Comparison of ENCODE assay signal across 17 mouse cellular contexts in the genomic region with DNA sequence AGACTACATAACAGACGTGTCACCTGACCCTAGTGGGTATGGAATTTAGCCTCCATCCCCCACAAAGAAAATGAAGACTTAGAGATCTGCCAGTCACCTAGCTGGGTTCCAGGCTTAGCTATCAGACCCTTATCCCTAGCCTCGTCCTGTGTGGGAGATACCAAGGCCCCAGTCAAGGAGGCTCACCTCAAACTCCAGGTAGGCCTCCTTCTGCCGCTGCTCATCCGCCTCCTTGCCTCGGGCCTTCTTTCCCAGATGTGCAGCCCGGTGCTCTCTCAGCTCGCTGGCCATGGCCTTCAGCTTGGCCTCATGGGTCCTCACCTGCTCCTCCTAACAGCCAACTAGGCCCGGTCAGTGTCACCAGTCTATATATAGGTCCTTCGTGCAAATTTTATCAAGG. TPM values are rescaled to one million over a fixed set of nuclear protein-coding genes. Genes with fewer than 3 reads are reported as not detected.
DNase-seq lines count a peak whose midpoint lies in the region; ATAC-seq and TF ChIP-seq lines count a peak whose summit lies in the region.
"Had no signal": no experiment of that assay in that cellular context is flagged by ENCODE, and none has a peak within 500 bp of the region (broad histone marks: within the 10 kb centered on the region; RNA-seq: fewer than 3 reads in every experiment).

No protein-coding gene starts in this region.

- H3K36me3 ChIP-seq in erythroblast, embryonic 14.5 days (ENCODE audit: control insufficient read depth), result peaks cover 57% of the 10 kb centered on the region
- peaks cover 13% of the 10 kb centered on the region for H3K36me3 ChIP-seq in liver, embryonic 11.5 days (ENCODE audit: control insufficient read depth, insufficient read depth, low read length)
- H3K36me3 ChIP-seq in liver, postnatal 0 days (replicated peaks; ENCODE audit: insufficient read depth, low read length), result peaks cover 18% of the 10 kb centered on the region

- peaks cover 30% of the 10 kb centered on the region for H3K27me3 ChIP-seq in erythroblast, embryonic 14.5 days (ENCODE audit: control insufficient read depth)
- peaks cover 59% of the 10 kb centered on the region for H3K27me3 ChIP-seq in liver, embryonic 11.5 days (replicated peaks; ENCODE audit: control insufficient read depth, insufficient read depth, low read length)
- peaks cover 38% of the 10 kb centered on the region for H3K27me3 ChIP-seq in liver, postnatal 0 days (ENCODE audit: insufficient read depth, low read length)

- H3K9ac ChIP-seq in liver, embryonic 11.5 days (ENCODE audit: low read depth, low read length), result no peak overlapping the region
- H3K9ac ChIP-seq in liver, postnatal 0 days (replicated peaks), result no peak overlapping the region
- H3K9ac ChIP-seq: embryonic facial prominence, embryonic 15.5 days; forebrain, embryonic 13.5 days; heart, embryonic 15.5 days; midbrain, embryonic 15.5 days had no signal

- peak overlapping the region; percentile 32; the same call in 1 of the 2 replicates for H3K27ac ChIP-seq in liver, embryonic 11.5 days (ENCODE audit: low read depth, low read length)
- no peak overlapping the region for H3K27ac ChIP-seq in liver, postnatal 0 days (ENCODE audit: low read depth)
- H3K27ac ChIP-seq: embryonic facial prominence, embryonic 15.5 days; forebrain, embryonic 13.5 days; heart, embryonic 15.5 days; hindbrain, postnatal 0 days; midbrain, embryonic 15.5 days had no signal

- H3K4me2 ChIP-seq in liver, embryonic 11.5 days, result peak overlapping the region; percentile 79; the same call in 1 of the 2 replicates
- H3K4me2 ChIP-seq in liver, postnatal 0 days (ENCODE audit: low read depth, low read length), result no peak overlapping the region
- H3K4me2 ChIP-seq: embryonic facial prominence, embryonic 15.5 days; forebrain, embryonic 13.5 days; heart, embryonic 15.5 days; midbrain, embryonic 15.5 days had no signal

- no peak for ATAC-seq in erythroblast, adult 5-6 weeks (replicated peaks; ENCODE audit: low FRiP score, poor library complexity, severe bottlenecking)
- no peak for ATAC-seq in liver, embryonic 11.5 days (replicated peaks; ENCODE audit: low FRiP score)
- no peak for ATAC-seq in liver, postnatal 0 days
- ATAC-seq: forebrain, embryonic 13.5 days; hindbrain, postnatal 0 days; midbrain, embryonic 15.5 days had no signal

- no peak for TF ChIP-seq CTCF in liver, postnatal 0 days (IDR thresholded peaks at IDR 0.05; ENCODE audit: low read depth)

- H3K9me3 ChIP-seq in erythroblast, embryonic 14.5 days (ENCODE audit: control insufficient read depth, low read length), result peaks cover 6% of the 10 kb centered on the region
- H3K9me3 ChIP-seq in liver, embryonic 11.5 days (ENCODE audit: control insufficient read depth, low read length), result no peaks in the 10 kb centered on the region
- H3K9me3 ChIP-seq in liver, postnatal 0 days (ENCODE audit: low read length), result no peaks in the 10 kb centered on the region
- H3K9me3 ChIP-seq: embryonic facial prominence, embryonic 15.5 days; forebrain, embryonic 13.5 days; heart, embryonic 15.5 days; midbrain, embryonic 15.5 days had no signal

- TF ChIP-seq EP300 in liver, postnatal 0 days (IDR thresholded peaks at IDR 0.05; ENCODE audit: low read depth), result no peak

- peak overlapping the region; percentile 64 for H3K4me3 ChIP-seq in erythroblast, embryonic 14.5 days (replicated peaks)
- H3K4me3 ChIP-seq in liver, embryonic 11.5 days (ENCODE audit: low read depth, low read length), result no peak overlapping the region
- H3K4me3 ChIP-seq in liver, postnatal 0 days (ENCODE audit: low read depth, low read length), result no peak overlapping the region
- H3K4me3 ChIP-seq: embryonic facial prominence, embryonic 15.5 days; forebrain, embryonic 13.5 days; heart, embryonic 15.5 days; midbrain, embryonic 15.5 days; myocyte had no signal

- 86% methylated on average over 9 of the region's 9 CpGs for WGBS in liver, embryonic 11.5 days
- WGBS in liver, postnatal 0 days (ENCODE audit: insufficient replicate concordance), result 84% methylated on average over 9 of the region's 9 CpGs

- no peak for DNase-seq in liver, embryonic 11.5 days (ENCODE audit: low spot score)
- DNase-seq in liver, postnatal 0 days, result no peak
- peak; percentile 3 for DNase-seq in thymus, postnatal 14 days
- DNase-seq in thymus, postnatal 4 days, result no peak
- no peak for DNase-seq in B cell, adult 2 months
- DNase-seq: kidney, adult 18-20 months; kidney, postnatal 14 days; lung, postnatal 10 days; right cerebral cortex, postnatal 14 days had no signal

- peaks cover 97% of the 10 kb centered on the region for H3K4me1 ChIP-seq in erythroblast, embryonic 14.5 days (ENCODE audit: control insufficient read depth)
- H3K4me1 ChIP-seq in liver, embryonic 11.5 days (replicated peaks; ENCODE audit: control insufficient read depth, insufficient read depth, low read length), result peaks cover 52% of the 10 kb centered on the region
- peaks cover 47% of the 10 kb centered on the region for H3K4me1 ChIP-seq in liver, postnatal 0 days (ENCODE audit: insufficient read depth)

RNA-seq across cellular contexts. Expression of a gene that starts 9.0 kb away (rescaled TPM):
- 5.5 and 7.4 TPM in 2 replicates for polyA plus RNA-seq in erythroblast, embryonic 14.5 days (2012)
- total RNA-seq in erythroblast, adult 5-6 weeks (2015; ENCODE audit: low replicate concordance), result 0.96 and 1.0 TPM in 2 replicates
- 2.8 and 3.1 TPM in 2 replicates for total RNA-seq in erythroblast, adult 5-6 weeks (2017; ENCODE audit: low replicate concordance)
- polyA plus RNA-seq in liver, embryonic 11.5 days (2014; fragmentation: Nextera tagmentation; extraction: Ambion mirVana), result 6.0 and 6.6 TPM in 2 replicates
- 2.9 and 3.5 TPM in 2 replicates for polyA plus RNA-seq in liver, postnatal 0 days (2015; fragmentation: Nextera tagmentation; extraction: Ambion mirVana)

RNA-seq across cellular contexts. Expression of a gene that starts 13.8 kb away (rescaled TPM):
- polyA plus RNA-seq in erythroblast, embryonic 14.5 days (2012), result 7.6 and 8.3 TPM in 2 replicates
- 0.63 TPM in 1 of 2 replicates, not detected in the other for total RNA-seq in erythroblast, adult 5-6 weeks (2015; ENCODE audit: low replicate concordance)
- 0.70 TPM in 1 of 2 replicates, not detected in the other for total RNA-seq in erythroblast, adult 5-6 weeks (2017; ENCODE audit: low replicate concordance)
- polyA plus RNA-seq in liver, embryonic 11.5 days (2014; fragmentation: Nextera tagmentation; extraction: Ambion mirVana), result 11.9 and 12.4 TPM in 2 replicates
- 1.9 and 2.0 TPM in 2 replicates for polyA plus RNA-seq in liver, postnatal 0 days (2015; fragmentation: Nextera tagmentation; extraction: Ambion mirVana)

RNA-seq across cellular contexts. Expression of a gene that starts 14.9 kb away (rescaled TPM):
- 10.4 and 12.7 TPM in 2 replicates for polyA plus RNA-seq in erythroblast, embryonic 14.5 days (2012)
- not detected in 2 replicates for total RNA-seq in erythroblast, adult 5-6 weeks (2015; ENCODE audit: low replicate concordance)
- not detected in 2 replicates for total RNA-seq in erythroblast, adult 5-6 weeks (2017; ENCODE audit: low replicate concordance)
- 15.7 and 16.4 TPM in 2 replicates for polyA plus RNA-seq in liver, embryonic 11.5 days (2014; fragmentation: Nextera tagmentation; extraction: Ambion mirVana)
- polyA plus RNA-seq in liver, postnatal 0 days (2015; fragmentation: Nextera tagmentation; extraction: Ambion mirVana), result 8.6 and 8.8 TPM in 2 replicates

RNA-seq across cellular contexts. Expression of a gene that starts 25.4 kb away (rescaled TPM):
- polyA plus RNA-seq in erythroblast, embryonic 14.5 days (2012), result 15.7 and 17.4 TPM in 2 replicates
- 8.1 and 8.4 TPM in 2 replicates for total RNA-seq in erythroblast, adult 5-6 weeks (2015; ENCODE audit: low replicate concordance)
- 23.6 and 39.4 TPM in 2 replicates for total RNA-seq in erythroblast, adult 5-6 weeks (2017; ENCODE audit: low replicate concordance)
- polyA plus RNA-seq in liver, embryonic 11.5 days (2014; fragmentation: Nextera tagmentation; extraction: Ambion mirVana), result 151 and 153 TPM in 2 replicates
- polyA plus RNA-seq in liver, postnatal 0 days (2015; fragmentation: Nextera tagmentation; extraction: Ambion mirVana), result 52.4 and 53.8 TPM in 2 replicates

RNA-seq across cellular contexts. Expression of a gene that starts 27.8 kb away (rescaled TPM):
- 0.20 and 0.73 TPM in 2 replicates for polyA plus RNA-seq in erythroblast, embryonic 14.5 days (2012)
- total RNA-seq in erythroblast, adult 5-6 weeks (2015; ENCODE audit: low replicate concordance), result 5.4 and 9.6 TPM in 2 replicates
- 1.4 and 1.8 TPM in 2 replicates for total RNA-seq in erythroblast, adult 5-6 weeks (2017; ENCODE audit: low replicate concordance)
- polyA plus RNA-seq in liver, embryonic 11.5 days (2014; fragmentation: Nextera tagmentation; extraction: Ambion mirVana), result 21.9 and 25.4 TPM in 2 replicates
- 3.4 and 3.9 TPM in 2 replicates for polyA plus RNA-seq in liver, postnatal 0 days (2015; fragmentation: Nextera tagmentation; extraction: Ambion mirVana)
